Mouse (Mus musculus) kidney, postnatal 36 days (tissue): ENCODE measurements around the gene Ssbp4.
"Not testable (repeated sequence)": the region's sequence is repeated elsewhere in the genome, so short reads cannot be mapped to it uniquely, and the experiment has no call there.

ENCODE experiments used
- DNase-seq, 2 experiments: peaks; one replicate each; pipeline ENCODE4 v3.0.0; 2021 to 2022; ENCODE audit warnings: mixed read lengths in 2 of 2

The Ssbp4 gene

GRCm38 (mm10) chr8:70606780-70607602 lies 1.7 kb downstream of the Ssbp4 start:
- peak in 1 of 2 experiments; percentile 51 for DNase-seq

- no peak for DNase-seq
Observed at GRCm38 (mm10) chr8:70605871-70606779, 2.5 kb downstream of the Ssbp4 start.

GRCm38 (mm10) chr8:70604558-70604957 lies 4.1 kb downstream of the Ssbp4 start:
- DNase-seq, result no peak

GRCm38 (mm10) chr8:70602139-70602811 lies 6.4 kb downstream of the Ssbp4 start:
- DNase-seq, result no peak

- DNase-seq, result peak; percentile 91 to 93
Observed at GRCm38 (mm10) chr8:70601271-70601649, 7.4 kb downstream of the Ssbp4 start.

GRCm38 (mm10) chr8:70600473-70601270 lies 8.0 kb downstream of the Ssbp4 start:
- DNase-seq, result peak; percentile 53 to 76

GRCm38 (mm10) chr8:70599507-70600290 lies 9.0 kb downstream of the Ssbp4 start:
- DNase-seq, result no peak

GRCm38 (mm10) chr8:70598722-70599121 lies 9.9 kb downstream of the Ssbp4 start:
- DNase-seq, result no peak

GRCm38 (mm10) chr8:70598283-70598682 lies 10.4 kb downstream of the Ssbp4 start:
- peak; percentile 88 to 92 for DNase-seq

- DNase-seq, result no peak
Observed at GRCm38 (mm10) chr8:70597417-70598272, 11.0 kb downstream of the Ssbp4 start.

- DNase-seq, result peak in 1 of 2 experiments; percentile 37
Observed at GRCm38 (mm10) chr8:70596775-70597416, 11.8 kb downstream of the Ssbp4 start.

- DNase-seq, result peak in 1 of 2 experiments; percentile 51
Observed at GRCm38 (mm10) chr8:70596216-70596615, 12.5 kb downstream of the Ssbp4 start.

- no peak for DNase-seq
Observed at GRCm38 (mm10) chr8:70595811-70596210, 12.9 kb downstream of the Ssbp4 start.

GRCm38 (mm10) chr8:70594621-70595564 lies 13.8 kb downstream of the Ssbp4 start:
- DNase-seq, result peak; percentile 54 to 67

- DNase-seq, result peak; percentile 94 to 96
Observed at GRCm38 (mm10) chr8:70593961-70594609, 14.6 kb downstream of the Ssbp4 start, which contains the start of gene Isyna1. TSS of gene Isyna1 (plus strand) at chr8:70594373.

GRCm38 (mm10) chr8:70593173-70593572 lies 15.5 kb downstream of the Ssbp4 start:
- DNase-seq, result peak; percentile 49 to 63

- no peak for DNase-seq
Observed at GRCm38 (mm10) chr8:70591569-70591968, 17.1 kb downstream of the Ssbp4 start.

- DNase-seq, result not testable (repeated sequence)
Observed at GRCm38 (mm10) chr8:70587955-70588354, 20.7 kb downstream of the Ssbp4 start.
